Mouse (Mus musculus) CH12.LX (cell line): ENCODE results near the gene Snrpd3.

ENCODE experiments used
- CTCF ChIP-seq, 2 experiments: IDR thresholded peaks in 1 of 2; conservative IDR thresholded peaks in 1 of 2; 2 replicates each; pipeline ENCODE4 v1.5.1; 2011 to 2012; ENCODE audit warnings: low read depth in 2 of 2, low read length in 2 of 2, improper control_type of control experiment in 1 of 2, inconsistent platforms in 1 of 2, mild to moderate bottlenecking in 1 of 2, moderate library complexity in 1 of 2
- KAT2A ChIP-seq: IDR thresholded peaks from 2 replicates; pipeline ENCODE4 v1.6.1; 2012; ENCODE audit warnings: low read length, improper control_type of control experiment, inconsistent platforms; ENCODE audit not compliant: insufficient replicate concordance
- NELFE ChIP-seq: IDR thresholded peaks from 2 replicates; pipeline ENCODE4 v1.6.1; 2011; ENCODE audit warnings: low read depth, low read length, improper control_type of control experiment
- POLR2A ChIP-seq: IDR thresholded peaks from 2 replicates; pipeline ENCODE4 v1.6.1; 2011; ENCODE audit warnings: low read depth, mild to moderate bottlenecking, improper control_type of control experiment, low read length
- POLR2AphosphoS2 ChIP-seq: IDR thresholded peaks from 2 replicates; pipeline ENCODE4 v1.6.1; 2011; ENCODE audit warnings: low read depth, low read length, improper control_type of control experiment
- UBTF ChIP-seq: IDR thresholded peaks from 2 replicates; pipeline ENCODE4 v1.6.1; 2012; ENCODE audit warnings: low read depth, mild to moderate bottlenecking, inconsistent platforms, low read length, improper control_type of control experiment, moderate library complexity
- USF1 ChIP-seq: IDR thresholded peaks from 2 replicates; pipeline ENCODE4 v1.6.1; 2014; ENCODE audit warnings: low read depth, mild to moderate bottlenecking, inconsistent platforms, low read length, improper control_type of control experiment

DNA sequence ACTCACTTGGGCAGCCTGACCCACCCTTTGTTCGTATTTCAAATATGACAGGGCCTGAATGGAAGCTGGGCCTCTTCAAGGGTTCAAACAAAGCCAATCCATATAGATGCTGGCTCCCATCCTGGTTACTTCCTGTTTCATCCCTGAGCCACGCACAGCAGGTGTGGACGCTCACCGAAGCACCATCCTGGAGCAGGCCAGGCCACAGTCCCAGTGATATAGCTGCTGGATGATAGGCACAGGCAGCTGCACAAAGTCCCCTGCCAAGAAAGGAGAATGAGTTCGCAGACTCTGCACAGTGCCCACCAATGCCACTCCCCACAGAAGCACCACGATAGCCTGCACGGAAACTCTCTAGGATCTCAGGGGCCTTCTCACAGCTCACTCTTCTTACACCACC lies 5.5 kb upstream of the Snrpd3 start:
- no peak for TF ChIP-seq USF1
- TF ChIP-seq CTCF (conservative IDR thresholded peaks at IDR 0.05 in 1 of 2, IDR thresholded peaks at IDR 0.05 in 1 of 2; ENCODE audit: low read depth in 2 of 2, low read length in 2 of 2), result no peak
- no peak for TF ChIP-seq KAT2A
- TF ChIP-seq POLR2AphosphoS2, result no peak
- TF ChIP-seq UBTF, result no peak
- TF ChIP-seq POLR2A, result no peak
- TF ChIP-seq NELFE, result no peak
